Mouse (Mus musculus): ENCODE measurements at regions not wholly inside any gene's neighbourhood (a gene's known extent, or its start where the extent isn't known, plus 50 kb on each side); places are given as distances from the start of the nearest gene placed in this dataset.

DNA sequence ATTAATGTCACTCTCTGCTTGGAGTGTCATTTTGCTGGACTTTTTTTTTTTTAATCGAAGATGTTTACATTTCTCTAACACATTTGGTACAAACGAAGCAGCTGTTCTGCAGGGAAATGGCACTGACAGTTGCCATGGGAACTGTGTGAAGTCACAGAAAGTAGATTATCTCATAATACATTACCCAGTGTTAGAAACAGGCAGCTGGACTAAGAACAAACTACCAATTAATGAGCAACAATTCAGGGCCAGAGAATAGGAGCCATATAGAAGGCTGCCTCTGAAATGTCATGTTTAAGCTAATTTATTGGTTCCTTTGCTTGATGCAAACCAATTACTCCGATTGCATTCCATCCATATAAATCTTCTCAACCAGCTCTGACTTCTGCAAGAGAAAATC, 159.3 kb upstream of the Large1 start:
- peak; percentile 3 for DNase-seq
